Mouse (Mus musculus) liver, embryonic 14.5 days (tissue): ENCODE results near the gene Wee1. TPM values are rescaled to one million over a fixed set of nuclear protein-coding genes. Genes with fewer than 3 reads are reported as not detected.

Experiments
- ATAC-seq: fragments of 200-750 bp; cut with Nextera tagmentation; 2 replicates; pipeline ENCODE4 v1.8.0; 2017; ENCODE audit warnings: moderate number of reproducible peaks, mild to moderate bottlenecking, moderate library complexity; ENCODE audit not compliant: insufficient read depth
- DNase-seq, 3 experiments: peaks; one replicate each; pipeline ENCODE4 v3.0.0-alpha.2; 2012 to 2013; ENCODE audit warnings: low read depth in 3 of 3, low spot score in 3 of 3
- H3K27ac ChIP-seq: fragments of 300-500 bp; sonication (generic); 2 replicates; pipeline ENCODE4 v1.5.1; 2014; ENCODE audit warnings: moderate library complexity, mild to moderate bottlenecking, control low read depth, inconsistent platforms
- H3K27me3 ChIP-seq: fragments of 300-500 bp; sonication (generic); 2 replicates; pipeline ENCODE4 v1.6.1; 2014; ENCODE audit warnings: mild to moderate bottlenecking, low read length, moderate library complexity; ENCODE audit not compliant: control insufficient read depth, insufficient read depth
- H3K36me3 ChIP-seq: fragments of 300-500 bp; sonication (generic); replicated peaks from 2 replicates; pipeline ENCODE4 v1.6.1; 2014; ENCODE audit warnings: low read depth; ENCODE audit not compliant: control insufficient read depth, insufficient read depth
- H3K4me1 ChIP-seq, 2 experiments: fragments of 200-500 bp in 1 of 2; fragments of 300-500 bp in 1 of 2; sonication (generic) in 1 of 2; replicated peaks; 2 replicates each; pipeline ENCODE4 v1.6.1; 2012 to 2014; ENCODE audit warnings: antibody characterized with exemption in 1 of 2, inconsistent platforms in 1 of 2, low read length in 1 of 2; ENCODE audit not compliant: control insufficient read depth in 2 of 2, insufficient read depth in 2 of 2
- H3K4me2 ChIP-seq: fragments of 300-500 bp; sonication (generic); 2 replicates; pipeline ENCODE4 v1.6.1; 2014; ENCODE audit warnings: low read depth, mild to moderate bottlenecking, control low read depth, moderate library complexity
- H3K4me3 ChIP-seq, 2 experiments: fragments of 200-500 bp in 1 of 2; fragments of 300-500 bp in 1 of 2; sonication (generic) in 1 of 2; 2 replicates each; pipeline ENCODE4 v1.5.1; 2012 to 2014; ENCODE audit warnings: low read depth in 2 of 2, low read length in 2 of 2, mild to moderate bottlenecking in 2 of 2, control low read depth in 1 of 2, inconsistent platforms in 1 of 2, moderate library complexity in 1 of 2; ENCODE audit not compliant: insufficient read depth in 1 of 2
- H3K9ac ChIP-seq: fragments of 300-500 bp; sonication (generic); replicated peaks from 2 replicates; pipeline ENCODE4 v1.6.1; 2014; ENCODE audit warnings: mild to moderate bottlenecking, control low read depth, moderate library complexity
- H3K9me3 ChIP-seq: fragments of 300-500 bp; sonication (generic); 2 replicates; pipeline ENCODE4 v1.6.1; 2016; ENCODE audit warnings: low read length, mixed read lengths; ENCODE audit not compliant: control insufficient read depth
- CTCF ChIP-seq: IDR thresholded peaks from 2 replicates; pipeline ENCODE4 v1.5.1; 2016; ENCODE audit warnings: antibody characterized with exemption, low read depth, control low read depth
- EP300 ChIP-seq: IDR thresholded peaks from 2 replicates; pipeline ENCODE4 v1.6.1; 2016; ENCODE audit warnings: antibody characterized with exemption, low read depth
- WGBS: fragments of 180-500 bp; shearing (Covaris S2); extraction: QIAGEN DNeasy Blood & Tissue Kit; methylation state at CpG from one replicate; pipeline ENCODE4 v1.1.7; 2014; ENCODE audit not compliant: insufficient replicate concordance; 5-methylcytosine and 5-hydroxymethylcytosine counted together
- polyA plus RNA-seq, 2 experiments: library from polyadenylated mRNA; depleted of rRNA in 1 of 2; stranded (reverse) in 1 of 2; unstranded in 1 of 2; fragments of >200 nt; fragmentation: Nextera tagmentation in 1 of 2; extraction: Ambion mirVana in 1 of 2; gene quantifications; 2 replicates each; pipeline versions ENCODE4 v1.2.1 to v1.2.3; 2012 to 2014

The Wee1 gene
- polyA plus RNA-seq, 2 experiments = 8.1 to 8.8 TPM

DNA sequence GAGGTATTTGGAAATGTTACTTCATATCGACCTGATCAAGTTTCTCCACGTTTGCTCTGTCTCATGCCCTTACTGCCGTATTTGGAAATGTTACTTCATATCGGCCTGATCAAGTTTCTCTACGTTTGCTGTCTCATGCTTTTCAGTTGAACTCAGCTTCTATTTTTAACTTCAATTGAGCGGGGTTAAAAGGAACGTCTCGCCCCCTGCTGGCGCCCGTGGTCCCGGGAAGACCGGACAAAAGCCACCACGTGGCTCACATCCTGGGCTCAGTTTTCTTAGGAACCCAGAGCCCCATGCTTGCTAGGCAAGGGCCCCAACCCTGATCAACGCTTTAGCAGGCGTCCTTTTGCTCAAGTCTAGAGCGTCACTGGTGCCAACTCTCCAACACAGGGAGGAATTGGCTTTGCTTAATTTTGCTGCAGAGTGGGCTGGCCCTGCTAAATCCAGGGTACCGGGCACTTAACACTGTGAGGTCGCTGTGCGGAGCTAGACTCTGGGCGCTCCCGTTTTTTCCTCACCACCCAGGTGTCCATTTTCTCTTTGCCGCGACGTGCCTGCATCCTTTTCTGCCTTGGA, 42.3 kb downstream of the Wee1 start:
- ATAC-seq (peak; percentile 82), DNase-seq (peak; percentile 80 to 88 (median 84))
- Histone ChIP-seq H3K4me2 (peak overlapping the region; percentile 88), H3K36me3 (no peaks in the 10 kb centered on the region), H3K4me1 (peaks cover 2 to 7% of the 10 kb centered on the region in 2 experiments; a peak in 3 of 4 replicates), H3K27me3 (no peaks in the 10 kb centered on the region), H3K9me3 (no peaks in the 10 kb centered on the region), H3K27ac (peak overlapping the region; percentile 68), H3K9ac (peak overlapping the region; percentile 68), H3K4me3 (peak overlapping the region; percentile 66 to 89)
- under 1% methylated on average over 24 of the region's 24 CpGs for WGBS
- peak; percentile 89 for TF ChIP-seq CTCF
- TF ChIP-seq EP300 = peak; percentile 74

DNA sequence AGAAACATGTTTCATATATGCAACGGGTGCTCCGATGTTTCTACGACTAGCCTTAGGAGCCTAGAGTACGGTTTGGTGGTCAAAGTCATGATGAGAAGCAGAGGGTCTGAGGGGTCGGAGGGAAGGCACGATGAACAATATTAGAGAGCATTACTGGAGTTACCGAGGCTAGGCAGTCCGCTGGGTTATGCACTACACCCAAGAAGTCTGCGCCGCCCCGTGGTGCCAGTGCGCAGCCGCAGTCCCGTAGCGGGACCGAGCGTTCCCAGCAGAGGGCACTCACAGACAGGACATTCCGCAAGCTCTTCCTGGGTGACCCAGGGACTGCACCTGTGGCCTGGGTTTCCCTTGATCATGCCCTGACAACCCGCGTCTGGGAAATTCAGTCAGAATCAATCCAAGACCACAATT, 42.9 kb downstream of the Wee1 start:
- peak; percentile 82 to 85 (median 84) for DNase-seq
- WGBS = 1% methylated on average over 20 of the region's 20 CpGs
- Histone ChIP-seq H3K27me3 (no peaks in the 10 kb centered on the region), H3K4me3 (peak overlapping the region; percentile 66 to 89), H3K27ac (peak overlapping the region; percentile 68), H3K9me3 (no peaks in the 10 kb centered on the region), H3K9ac (peak overlapping the region; percentile 68), H3K36me3 (no peaks in the 10 kb centered on the region), H3K4me2 (peak overlapping the region; percentile 88), H3K4me1 (peaks cover 2 to 7% of the 10 kb centered on the region in 2 experiments; a peak in 3 of 4 replicates)
- TF ChIP-seq EP300 = no peak
- TF ChIP-seq CTCF = peak; percentile 99
- ATAC-seq = peak; percentile 94

DNA sequence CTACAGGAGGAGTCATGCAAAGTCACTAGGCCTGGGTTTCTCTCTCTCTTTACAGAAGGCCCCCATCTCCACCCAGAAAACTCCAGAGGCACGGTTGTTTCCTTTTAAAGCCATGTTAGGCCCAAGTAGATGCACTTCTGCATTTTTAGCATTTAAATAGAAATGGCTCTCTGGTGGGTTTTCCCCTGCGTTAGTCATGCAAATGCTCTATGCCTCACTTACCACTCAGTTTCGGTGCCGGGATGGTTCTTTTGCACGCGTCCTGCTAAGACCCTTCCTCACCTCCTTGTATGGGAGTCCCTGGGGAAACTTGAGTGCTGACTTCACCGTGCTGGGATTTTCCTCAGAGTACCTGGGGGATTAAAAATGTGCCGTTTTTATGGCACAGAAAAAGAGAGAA, 44.4 kb downstream of the Wee1 start:
- H3K9me3 ChIP-seq = no peaks in the 10 kb centered on the region
- no peak for TF ChIP-seq CTCF
- TF ChIP-seq EP300 = no peak
- no peak overlapping the region for H3K9ac ChIP-seq
- no peak for ATAC-seq
- no peaks in the 10 kb centered on the region for H3K27me3 ChIP-seq
- no peaks in the 10 kb centered on the region for H3K36me3 ChIP-seq
- no peak for DNase-seq
- peaks cover 2 to 7% of the 10 kb centered on the region in 2 experiments; a peak in 3 of 4 replicates for H3K4me1 ChIP-seq
- H3K4me3 ChIP-seq = no peak overlapping the region
- no peak overlapping the region for H3K27ac ChIP-seq
- H3K4me2 ChIP-seq = no peak overlapping the region
- 44% methylated on average over 8 of the region's 8 CpGs for WGBS

GRCm38 (mm10) chr7:110179208-110179607, 57.4 kb downstream of the Wee1 start:
- DNase-seq (no peak), ATAC-seq (no peak)
- Histone ChIP-seq H3K27ac (no peak overlapping the region), H3K4me2 (no peak overlapping the region), H3K9ac (no peak overlapping the region), H3K9me3 (no peaks in the 10 kb centered on the region), H3K4me1 (no peaks in the 10 kb centered on the region), H3K27me3 (no peaks in the 10 kb centered on the region), H3K4me3 (no peak overlapping the region), H3K36me3 (no peaks in the 10 kb centered on the region)
- TF ChIP-seq CTCF (no peak), EP300 (no peak)
- 71% methylated on average over 7 of the region's 7 CpGs for WGBS

DNA sequence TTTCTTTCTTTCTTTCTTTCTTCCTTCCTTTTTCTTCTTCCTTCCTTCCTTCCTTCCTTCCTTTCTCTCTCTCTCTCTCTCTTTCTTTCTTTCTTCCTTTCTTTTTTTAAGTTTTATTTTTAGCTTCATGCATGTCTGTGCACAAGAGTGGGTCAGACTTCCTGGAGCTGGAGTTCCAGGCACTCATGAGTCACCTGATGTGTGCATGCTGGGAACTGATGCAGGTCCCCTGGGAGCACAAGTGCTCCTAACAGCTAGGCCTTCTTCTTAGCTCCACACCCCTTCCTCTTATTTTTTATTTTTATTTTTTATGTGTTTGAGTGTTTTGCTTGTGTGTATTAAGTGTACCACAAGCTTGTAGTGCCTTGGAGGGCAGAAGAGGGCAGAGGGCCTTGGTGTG, 58.8 kb downstream of the Wee1 start:
- Histone ChIP-seq H3K4me1 (no peaks in the 10 kb centered on the region), H3K9me3 (no peaks in the 10 kb centered on the region), H3K4me3 (no peak overlapping the region), H3K27ac (no peak overlapping the region), H3K27me3 (no peaks in the 10 kb centered on the region), H3K36me3 (no peaks in the 10 kb centered on the region), H3K9ac (no peak overlapping the region), H3K4me2 (no peak overlapping the region)
- TF ChIP-seq EP300 (no peak), CTCF (no peak)
- DNase-seq (no peak), ATAC-seq (no peak)
